Mouse (Mus musculus) neural tube, embryonic 12.5 days (tissue): ENCODE results near the gene Upp1. TPM values are rescaled to one million over a fixed set of nuclear protein-coding genes. Genes with fewer than 3 reads are reported as not detected.

Source experiments
- polyA plus RNA-seq: library from polyadenylated mRNA; unstranded; fragments of >200 nt; fragmentation: Nextera tagmentation; extraction: Ambion mirVana; gene quantifications from 2 replicates; pipeline ENCODE4 v1.2.1, GENCODE M21; 2016

The Upp1 gene
- polyA plus RNA-seq, 1 experiment from 2014 or later: 4.2 TPM

Other genes starting within 250 kb of the Upp1 start
- gene Pkd1l1, start 144.8 kb upstream of the Upp1 start, polyA plus RNA-seq: 0.10 TPM in 2 replicates
- gene Hus1, start 106.9 kb upstream of the Upp1 start, polyA plus RNA-seq: 13.3 TPM in 2 replicates
- gene Gm11992, start 69.5 kb upstream of the Upp1 start, polyA plus RNA-seq: 0.68 and 0.82 TPM in 2 replicates
- gene Sun3, start 69.1 kb upstream of the Upp1 start, polyA plus RNA-seq: not detected in 2 replicates
- gene Abca13, start 73.8 kb downstream of the Upp1 start, polyA plus RNA-seq: 0.01 and 0.03 TPM in 2 replicates